Mouse (Mus musculus) adrenal gland, postnatal 4 days (tissue): ENCODE measurements around the gene Sdk1. TPM values are rescaled to one million over a fixed set of nuclear protein-coding genes. Genes with fewer than 3 reads are reported as not detected.

Experiments used
- DNase-seq, 2 experiments: peaks; one replicate each; pipeline ENCODE4 v3.0.0; 2021 to 2022; ENCODE audit warnings: low spot score in 2 of 2, mixed read lengths in 2 of 2
- total RNA-seq, 2 experiments: library from RNA; stranded (reverse); gene quantifications; 2 replicates each; pipeline ENCODE4 v1.2.3; 2021

The Sdk1 gene
- total RNA-seq, 2 experiments from 2014 or later: 20.0 to 20.3 TPM

GRCm38 (mm10) chr5:142228957-142229810 lies 987.9 kb downstream of the Sdk1 start:
- no peak for DNase-seq

GRCm38 (mm10) chr5:142229811-142230205 lies 988.5 kb downstream of the Sdk1 start:
- no peak for DNase-seq

- no peak for DNase-seq
Observed at GRCm38 (mm10) chr5:142240288-142240687, 999.0 kb downstream of the Sdk1 start.

- no peak for DNase-seq
Observed at GRCm38 (mm10) chr5:142242597-142242996, 1001.3 kb downstream of the Sdk1 start.

- no peak for DNase-seq
Observed at GRCm38 (mm10) chr5:142243069-142243468, 1001.8 kb downstream of the Sdk1 start.

- DNase-seq: no peak
Observed at GRCm38 (mm10) chr5:142256231-142256630, 1014.9 kb downstream of the Sdk1 start.

GRCm38 (mm10) chr5:142258716-142259115 lies 1017.4 kb downstream of the Sdk1 start:
- no peak for DNase-seq

- no peak for DNase-seq
Observed at GRCm38 (mm10) chr5:142262060-142262459, 1020.8 kb downstream of the Sdk1 start.

Other genes with a start within 250 kb of the Sdk1 start
- under 1 TPM; 0.50 to 0.51 TPM for gene Card11, start 240.9 kb upstream of the Sdk1 start, total RNA-seq